In genomic region chr6:29432676-29433037, GRCm38 (mm10) we compare ENCODE assay signal across 8 mouse cellular contexts. TPM values are rescaled to one million over a fixed set of nuclear protein-coding genes. Genes with fewer than 3 reads are reported as not detected.
A peak's percentile ranks its signal among the peaks of the same experiment; 100 is the strongest.
DNase-seq lines count a peak whose midpoint lies in the region; ATAC-seq and TF ChIP-seq lines count a peak whose summit lies in the region.

No protein-coding gene starts in this region.

- no peak for ATAC-seq in liver, embryonic 11.5 days (replicated peaks; ENCODE audit: low FRiP score)
- no peak for ATAC-seq in forebrain, embryonic 12.5 days (ENCODE audit: low FRiP score)
- ATAC-seq in limb, embryonic 15.5 days (ENCODE audit: insufficient number of reproducible peaks, low FRiP score, low TSS enrichment, low read depth), result no peak
- no peak for ATAC-seq in stomach, embryonic 14.5 days (ENCODE audit: insufficient number of reproducible peaks, insufficient read depth, low FRiP score, low read depth)

- peak overlapping the region; percentile 70 for H3K4me2 ChIP-seq in liver, embryonic 11.5 days
- H3K4me2 ChIP-seq in forebrain, embryonic 12.5 days, result peak overlapping the region; percentile 86
- peak overlapping the region; percentile 82 for H3K4me2 ChIP-seq in limb, embryonic 15.5 days
- peak overlapping the region; percentile 75 for H3K4me2 ChIP-seq in stomach, embryonic 14.5 days (replicated peaks; ENCODE audit: low read depth, low read length)

- TF ChIP-seq CTCF in left cerebral cortex, adult 2 months (IDR thresholded peaks at IDR 0.05), result no peak

- no peaks in the 10 kb centered on the region for H3K9me3 ChIP-seq in liver, embryonic 11.5 days (ENCODE audit: control insufficient read depth, low read length)
- H3K9me3 ChIP-seq in forebrain, embryonic 12.5 days, result no peaks in the 10 kb centered on the region
- no peaks in the 10 kb centered on the region for H3K9me3 ChIP-seq in limb, embryonic 15.5 days
- no peaks in the 10 kb centered on the region for H3K9me3 ChIP-seq in stomach, embryonic 14.5 days (ENCODE audit: control insufficient read depth, low read depth, low read length)

- H3K4me1 ChIP-seq in liver, embryonic 11.5 days (replicated peaks; ENCODE audit: control insufficient read depth, insufficient read depth, low read length), result peaks cover 13% of the 10 kb centered on the region
- peaks cover 48% of the 10 kb centered on the region for H3K4me1 ChIP-seq in forebrain, embryonic 12.5 days
- peaks cover 64% of the 10 kb centered on the region for H3K4me1 ChIP-seq in limb, embryonic 15.5 days
- peaks cover 18% of the 10 kb centered on the region; the same call in 1 of the 2 replicates for H3K4me1 ChIP-seq in stomach, embryonic 14.5 days (ENCODE audit: control insufficient read depth, insufficient read depth, low read length)

- DNase-seq in liver, embryonic 11.5 days (ENCODE audit: low spot score), result no peak
- no peak for DNase-seq in liver
- no peak for DNase-seq in left cerebral cortex, adult 2 months (ENCODE audit: extremely low spot score in 1 of 2, low spot score in 2 of 2)
- DNase-seq in cerebellum, adult 8-10 months, result no peak
- no peak for DNase-seq in layer of hippocampus, postnatal 10 days (ENCODE audit: low spot score in 2 of 2)

- intact Hi-C loops in left cerebral cortex, adult 2 months (cut with DNase I), result no loop called here

- H3K27ac ChIP-seq in liver, embryonic 11.5 days (ENCODE audit: low read depth, low read length), result no peak overlapping the region
- H3K27ac ChIP-seq in forebrain, embryonic 12.5 days, result no peak overlapping the region
- H3K27ac ChIP-seq in limb, embryonic 15.5 days, result 0 out of 2 replicates have a peak overlapping the region, but pooled peaks have one; percentile 87
- H3K27ac ChIP-seq in stomach, embryonic 14.5 days (ENCODE audit: low read length), result no peak overlapping the region; the same call in 1 of the 2 replicates
- no peak overlapping the region for H3K27ac ChIP-seq in left cerebral cortex, adult 2 months

- peak overlapping the region; percentile 51 for H3K4me3 ChIP-seq in liver, embryonic 11.5 days (ENCODE audit: low read depth, low read length)
- H3K4me3 ChIP-seq in forebrain, embryonic 12.5 days (replicated peaks), result peak overlapping the region; percentile 48
- H3K4me3 ChIP-seq in limb, embryonic 15.5 days, result peak overlapping the region; percentile 61
- H3K4me3 ChIP-seq in stomach, embryonic 14.5 days (ENCODE audit: low read depth, low read length), result peak overlapping the region; percentile 73
- H3K4me3 ChIP-seq in left cerebral cortex, adult 2 months, result no peak overlapping the region; the same call in 1 of the 2 replicates

- no peak overlapping the region for H3K9ac ChIP-seq in liver, embryonic 11.5 days (ENCODE audit: low read depth, low read length)
- peak overlapping the region; percentile 49 for H3K9ac ChIP-seq in forebrain, embryonic 12.5 days
- peak overlapping the region; percentile 62; the same call in 1 of the 2 replicates for H3K9ac ChIP-seq in limb, embryonic 15.5 days
- no peak overlapping the region; the same call in 1 of the 2 replicates for H3K9ac ChIP-seq in stomach, embryonic 14.5 days (replicated peaks; ENCODE audit: low read depth, low read length)

- H3K27me3 ChIP-seq in liver, embryonic 11.5 days (replicated peaks; ENCODE audit: control insufficient read depth, insufficient read depth, low read length), result peaks cover 55% of the 10 kb centered on the region
- H3K27me3 ChIP-seq in forebrain, embryonic 12.5 days, result peaks cover 68% of the 10 kb centered on the region
- H3K27me3 ChIP-seq in limb, embryonic 15.5 days, result peaks cover 12% of the 10 kb centered on the region; the same call in 1 of the 2 replicates
- peaks cover 3% of the 10 kb centered on the region; the same call in 1 of the 2 replicates for H3K27me3 ChIP-seq in stomach, embryonic 14.5 days (ENCODE audit: control insufficient read depth, insufficient read depth, low read length)

- H3K36me3 ChIP-seq in liver, embryonic 11.5 days (ENCODE audit: control insufficient read depth, insufficient read depth, low read length), result no peaks in the 10 kb centered on the region
- no peaks in the 10 kb centered on the region for H3K36me3 ChIP-seq in forebrain, embryonic 12.5 days (replicated peaks)
- no peaks in the 10 kb centered on the region for H3K36me3 ChIP-seq in limb, embryonic 15.5 days
- H3K36me3 ChIP-seq in stomach, embryonic 14.5 days (ENCODE audit: control insufficient read depth, insufficient read depth, low read length), result no peaks in the 10 kb centered on the region

RNA-seq across cellular contexts. Expression of gene Flnc, which starts 0.4 kb away (rescaled TPM):
- polyA plus RNA-seq in liver, embryonic 11.5 days (2014; fragmentation: Nextera tagmentation; extraction: Ambion mirVana), result 4.7 and 6.2 TPM in 2 replicates
- polyA plus RNA-seq in forebrain, embryonic 12.5 days (2016; fragmentation: Nextera tagmentation; extraction: Ambion mirVana), result 4.1 and 4.5 TPM in 2 replicates
- polyA plus RNA-seq in limb, embryonic 15.5 days (2015; fragmentation: Nextera tagmentation; extraction: Ambion mirVana), result 21.5 and 28.0 TPM in 2 replicates
- 17.9 and 19.8 TPM in 2 replicates for polyA plus RNA-seq in stomach, embryonic 14.5 days (2014; fragmentation: Nextera tagmentation; extraction: Ambion mirVana)
- 1 to 10 TPM; 1.2 to 1.7 TPM for total RNA-seq in left cerebral cortex, adult 2 months (2021)
- 1 to 10 TPM; 4.0 to 4.4 TPM for total RNA-seq in layer of hippocampus, postnatal 10 days (2021)

RNA-seq across cellular contexts. Expression of gene Atp6v1f, which starts 34.9 kb away (rescaled TPM):
- 223 and 247 TPM in 2 replicates for polyA plus RNA-seq in liver, embryonic 11.5 days (2014; fragmentation: Nextera tagmentation; extraction: Ambion mirVana)
- 196 and 197 TPM in 2 replicates for polyA plus RNA-seq in forebrain, embryonic 12.5 days (2016; fragmentation: Nextera tagmentation; extraction: Ambion mirVana)
- 221 and 243 TPM in 2 replicates for polyA plus RNA-seq in limb, embryonic 15.5 days (2015; fragmentation: Nextera tagmentation; extraction: Ambion mirVana)
- 235 and 266 TPM in 2 replicates for polyA plus RNA-seq in stomach, embryonic 14.5 days (2014; fragmentation: Nextera tagmentation; extraction: Ambion mirVana)
- 100 to 1,000 TPM; 242 to 247 TPM for total RNA-seq in left cerebral cortex, adult 2 months (2021)
- 100 to 1,000 TPM; 221 to 225 TPM for total RNA-seq in layer of hippocampus, postnatal 10 days (2021)

RNA-seq across cellular contexts. Expression of gene Ccdc136, which starts 36.5 kb away (rescaled TPM):
- 4.1 and 5.6 TPM in 2 replicates for polyA plus RNA-seq in liver, embryonic 11.5 days (2014; fragmentation: Nextera tagmentation; extraction: Ambion mirVana)
- polyA plus RNA-seq in forebrain, embryonic 12.5 days (2016; fragmentation: Nextera tagmentation; extraction: Ambion mirVana), result 27.2 and 29.9 TPM in 2 replicates
- polyA plus RNA-seq in limb, embryonic 15.5 days (2015; fragmentation: Nextera tagmentation; extraction: Ambion mirVana), result 18.1 and 21.0 TPM in 2 replicates
- polyA plus RNA-seq in stomach, embryonic 14.5 days (2014; fragmentation: Nextera tagmentation; extraction: Ambion mirVana), result 22.0 and 29.5 TPM in 2 replicates
- 100 to 1,000 TPM; 104 to 105 TPM for total RNA-seq in left cerebral cortex, adult 2 months (2021)
- total RNA-seq in layer of hippocampus, postnatal 10 days (2021), result 10 to 100 TPM; 60.7 to 66.7 TPM

RNA-seq across cellular contexts. Expression of gene Atp6v1fnb, which starts 38.6 kb away (rescaled TPM):
- polyA plus RNA-seq in liver, embryonic 11.5 days (2014; fragmentation: Nextera tagmentation; extraction: Ambion mirVana), result 0.34 and 0.55 TPM in 2 replicates
- polyA plus RNA-seq in forebrain, embryonic 12.5 days (2016; fragmentation: Nextera tagmentation; extraction: Ambion mirVana), result 0.37 TPM in 1 of 2 replicates, not detected in the other
- polyA plus RNA-seq in limb, embryonic 15.5 days (2015; fragmentation: Nextera tagmentation; extraction: Ambion mirVana), result not detected in 2 replicates
- polyA plus RNA-seq in stomach, embryonic 14.5 days (2014; fragmentation: Nextera tagmentation; extraction: Ambion mirVana), result 0.64 TPM in 1 of 2 replicates, not detected in the other
- under 1 TPM; 0.54 to 0.72 TPM for total RNA-seq in left cerebral cortex, adult 2 months (2021)
- total RNA-seq in layer of hippocampus, postnatal 10 days (2021), result not detected

RNA-seq across cellular contexts. Expression of gene Opn1sw, which starts 44.4 kb away (rescaled TPM):
- 0.36 and 0.53 TPM in 2 replicates for polyA plus RNA-seq in liver, embryonic 11.5 days (2014; fragmentation: Nextera tagmentation; extraction: Ambion mirVana)
- 0.23 and 0.37 TPM in 2 replicates for polyA plus RNA-seq in forebrain, embryonic 12.5 days (2016; fragmentation: Nextera tagmentation; extraction: Ambion mirVana)
- 1.1 and 1.3 TPM in 2 replicates for polyA plus RNA-seq in limb, embryonic 15.5 days (2015; fragmentation: Nextera tagmentation; extraction: Ambion mirVana)
- polyA plus RNA-seq in stomach, embryonic 14.5 days (2014; fragmentation: Nextera tagmentation; extraction: Ambion mirVana), result 1.3 and 1.5 TPM in 2 replicates
- total RNA-seq in left cerebral cortex, adult 2 months (2021), result under 1 TPM in 1 of 2 experiments, not detected in 1; 0.16 TPM
- 1 to 10 TPM in 1 of 2 experiments, under 1 TPM in 1; 0.54 to 1.1 TPM for total RNA-seq in layer of hippocampus, postnatal 10 days (2021)

Comparison
In these comparisons a context has a peak if more than half of its experiments do, and no peak if none do; other contexts are left out.
1. H3K9ac ChIP-seq: peak in forebrain, embryonic 12.5 days (single experiment) and limb, embryonic 15.5 days (single experiment); none in liver, embryonic 11.5 days (single experiment) and stomach, embryonic 14.5 days (single experiment).
2. Peak in every context shown above with its lines, with median percentiles within 50 percentile points of each other: H3K4me2 ChIP-seq.